Mouse (Mus musculus): ENCODE measurements around the gene Tns1.

The Tns1 gene

DNA sequence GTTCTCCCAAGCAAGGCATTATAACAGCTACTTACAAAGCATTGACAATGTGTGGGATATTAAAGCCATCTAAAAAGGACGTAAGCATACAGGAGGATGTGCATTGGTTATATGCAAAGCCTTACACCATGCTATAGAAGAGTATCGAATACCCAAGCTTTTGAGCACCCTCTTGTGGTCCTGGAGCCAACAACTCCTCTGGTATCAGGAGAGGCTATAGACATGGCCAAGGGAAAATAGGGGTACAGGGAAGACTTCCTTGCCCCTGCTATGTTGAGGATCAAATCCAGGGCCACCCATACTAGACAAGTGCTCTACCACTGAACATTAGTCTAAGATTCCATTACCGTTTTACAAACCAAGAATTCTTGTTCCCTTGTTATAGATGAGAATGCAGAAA lies 7.8 kb upstream of the Tns1 start:
- POLR2A ChIA-PET, result interaction anchor here in 2 of 4 experiments (0.6 kb wide), 2 partner anchors 73 to 177 kb away, joined by 4 read pairs; no protein-coding TSS in a partner anchor

GRCm38 (mm10) chr1:74130883-74131659 lies 6.8 kb upstream of the Tns1 start:
- ChIA-PET POLR2A (interaction anchor here in 2 of 4 experiments (1.0 to 1.1 kb wide), 2 partner anchors 18 to 20 kb away, joined by 3 to 4 read pairs; no protein-coding TSS in a partner anchor), CTCF (interaction anchor here in 3 of 4 experiments (0.5 to 2.1 kb wide), 7 partner anchors 11 to 1103 kb away, joined by 3 to 7 read pairs (median 4); no protein-coding TSS in a partner anchor)

More for the DNA sequence above, 7.8 kb upstream of the Tns1 start:
- CTCF ChIA-PET, result interaction anchor here in 2 of 4 experiments (0.7 to 2.1 kb wide), 4 partner anchors 10 to 230 kb away, joined by 3 to 7 read pairs (median 6); no protein-coding TSS in a partner anchor

- CTCF ChIA-PET, result interaction anchor here (0.6 to 2.2 kb wide), 20 partner anchors 10 to 289 kb away, joined by 3 to 19 read pairs (median 6); no protein-coding TSS in a partner anchor
- POLR2A ChIA-PET, result interaction anchor here in 2 of 4 experiments (0.6 to 2.5 kb wide), 6 partner anchors 14 to 234 kb away, joined by 3 to 11 read pairs (median 3); no protein-coding TSS in a partner anchor
Observed at GRCm38 (mm10) chr1:74124991-74125552, 823 bp upstream of the Tns1 start, which contains the start of gene Rufy4. Gene Rufy4, plus strand, starts transcription at chr1:74125541.

DNA sequence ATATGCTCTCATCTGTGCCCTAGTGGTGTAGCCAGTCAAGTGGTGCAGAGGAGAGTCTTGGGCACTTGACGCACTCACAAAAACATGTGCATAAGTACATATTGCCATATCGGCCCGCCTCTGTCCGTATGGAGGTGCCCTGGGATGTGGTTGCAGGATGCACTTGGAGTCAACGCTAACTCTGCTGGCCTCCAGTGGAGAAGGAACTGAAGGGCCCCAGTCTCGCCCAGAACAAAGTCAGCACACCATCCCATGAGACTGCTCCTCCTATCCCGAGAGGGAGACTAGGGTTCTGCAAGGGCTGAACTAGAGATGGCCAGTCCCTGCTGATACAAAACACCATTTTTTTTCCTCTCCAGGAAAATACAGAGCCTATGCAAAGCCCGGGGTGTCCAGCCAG lies 1.0 kb downstream of the Tns1 start:
- ChIA-PET CTCF (interaction anchor here in 2 of 4 experiments (0.7 to 1.9 kb wide), 2 partner anchors 12 to 16 kb away, joined by 3 to 5 read pairs; no protein-coding TSS in a partner anchor), POLR2A (interaction anchor here in 2 of 4 experiments (0.7 to 3.9 kb wide), 5 partner anchors 10 to 28 kb away, joined by 3 to 16 read pairs (median 5); no protein-coding TSS in a partner anchor)

DNA sequence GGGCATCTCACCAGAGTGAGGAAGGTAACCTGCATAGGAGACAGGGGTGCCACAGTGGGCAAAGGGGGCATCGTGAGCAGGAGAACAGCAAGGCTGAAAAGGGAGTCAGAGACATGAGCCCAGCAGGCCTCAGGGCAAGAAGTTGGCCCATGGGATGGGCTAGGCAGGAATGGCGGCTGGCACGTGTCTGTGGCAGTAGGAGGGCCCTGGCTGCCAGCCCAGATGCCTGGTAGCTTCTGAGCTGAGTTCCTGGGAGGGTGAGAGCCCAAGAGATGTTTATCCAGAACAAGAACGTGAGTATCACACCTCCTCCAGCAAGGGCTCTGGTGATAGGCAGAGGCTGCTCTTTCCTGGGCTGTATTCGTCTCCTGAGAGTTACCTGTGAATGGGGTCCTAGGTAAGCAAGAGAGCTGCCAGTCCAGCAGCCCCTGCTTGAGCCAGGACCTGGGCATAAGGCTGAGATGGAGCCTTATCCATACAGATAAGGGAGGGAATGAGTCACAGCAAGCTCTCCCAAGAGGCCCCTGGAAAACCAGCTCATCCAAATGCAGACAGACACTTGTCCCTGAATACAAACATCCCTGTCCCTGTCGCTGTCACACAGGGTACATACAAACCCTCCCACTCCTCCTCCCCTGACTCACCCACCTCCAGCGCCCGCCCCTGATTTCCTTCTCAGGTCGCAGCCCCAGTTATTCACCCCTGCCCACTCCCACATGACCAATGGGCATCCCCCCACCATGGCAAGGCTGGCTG lies 2.2 kb downstream of the Tns1 start:
- ChIA-PET CTCF (interaction anchor here in 2 of 4 experiments (0.5 to 1.9 kb wide), 4 partner anchors 9 to 121 kb away, joined by 3 to 5 read pairs (median 4); no protein-coding TSS in a partner anchor), POLR2A (interaction anchor here in 2 of 4 experiments (0.6 to 3.9 kb wide), 5 partner anchors 9 to 24 kb away, joined by 3 to 16 read pairs (median 7); no protein-coding TSS in a partner anchor)

DNA sequence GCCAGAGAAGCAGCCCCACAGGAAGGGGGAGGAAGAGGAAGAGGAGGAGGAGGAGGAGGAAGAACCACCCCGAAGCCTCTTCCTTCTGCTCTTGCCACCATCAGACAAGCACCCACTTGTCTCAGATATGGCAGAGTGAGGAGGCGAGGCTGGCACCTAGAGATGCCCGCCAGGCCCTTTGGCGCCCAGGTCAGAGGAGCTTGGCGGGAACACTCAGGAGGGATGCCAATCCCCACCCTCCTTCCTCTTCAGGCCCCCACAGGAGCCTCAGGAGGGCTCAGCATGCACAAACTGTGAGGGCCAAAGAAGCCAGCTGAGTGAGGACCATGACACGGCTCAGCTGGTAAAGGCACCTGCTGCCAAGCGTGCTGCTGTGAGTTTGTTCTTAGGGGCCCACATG lies 3.1 kb downstream of the Tns1 start:
- POLR2A ChIA-PET, result interaction anchor here in 2 of 4 experiments (1.3 to 3.9 kb wide), 2 partner anchors 9 to 11 kb away, joined by 10 to 16 read pairs; no protein-coding TSS in a partner anchor

DNA sequence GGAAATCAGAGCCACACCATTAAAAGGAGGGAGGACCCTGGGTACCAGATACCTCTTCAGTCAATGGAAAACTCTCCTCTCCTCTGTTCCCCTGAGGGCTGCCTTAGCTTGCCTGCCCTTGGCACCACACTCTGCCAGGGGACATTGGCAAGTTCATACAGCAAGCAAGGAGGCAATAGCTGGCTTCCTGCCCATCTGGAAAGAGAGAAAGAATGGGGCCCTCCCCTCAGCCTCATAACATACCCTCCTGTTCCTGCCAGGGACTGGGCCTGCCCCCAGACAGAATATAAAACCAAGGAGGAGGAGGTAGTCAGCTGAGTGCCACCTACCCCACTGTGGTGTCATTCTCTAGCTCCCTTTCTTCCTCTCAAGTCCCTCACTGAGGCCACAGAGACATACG lies 5.1 kb downstream of the Tns1 start:
- ChIA-PET CTCF (interaction anchor here in 1 of 4 experiments (1.1 kb wide), 1 partner anchor 20 kb away, joined by 4 read pairs; no protein-coding TSS in a partner anchor), POLR2A (interaction anchor here in 1 of 4 experiments (1.9 kb wide), 1 partner anchor 36 kb away, joined by 6 read pairs; no protein-coding TSS in a partner anchor)

More for the DNA sequence above, 3.1 kb downstream of the Tns1 start:
- CTCF ChIA-PET, result no interaction called here

DNA sequence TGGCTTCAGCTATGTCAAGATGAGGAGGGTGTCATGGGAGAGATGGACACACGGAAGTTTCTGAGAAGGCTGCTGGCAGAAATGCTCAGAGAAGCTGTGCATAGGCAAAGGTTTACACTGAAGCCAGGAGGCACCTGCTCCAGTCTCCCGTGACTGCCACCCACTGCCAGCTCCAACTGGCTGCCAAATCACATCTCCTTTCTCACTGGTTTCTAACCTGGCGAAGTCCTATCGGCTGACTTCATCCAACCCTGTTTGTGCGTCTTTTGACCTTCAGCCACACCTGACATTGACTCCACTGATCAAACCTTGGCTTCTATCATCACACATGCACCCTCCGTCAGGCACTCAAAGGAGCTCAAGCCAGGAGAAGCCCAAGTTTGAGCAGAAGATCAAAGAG lies 6.4 kb downstream of the Tns1 start:
- CTCF ChIA-PET, result interaction anchor here in 3 of 4 experiments (0.5 to 1.1 kb wide), 5 partner anchors 20 to 215 kb away, joined by 3 to 8 read pairs (median 4); no protein-coding TSS in a partner anchor
- POLR2A ChIA-PET, result interaction anchor here in 2 of 4 experiments (1.0 to 1.9 kb wide), 5 partner anchors 16 to 76 kb away, joined by 3 to 6 read pairs (median 4); no protein-coding TSS in a partner anchor

GRCm38 (mm10) chr1:74113071-74113470 lies 11.2 kb downstream of the Tns1 start:
- ChIA-PET POLR2A (interaction anchor here in 2 of 4 experiments (0.7 to 12.1 kb wide), 15 partner anchors 8 to 1366 kb away, joined by 3 to 185 read pairs (median 4); partner anchors contain the start of genes Chpf (in 1 of the 2), Tmem198 (in 1 of the 2) and Tns1 (in 1 of the 2)), CTCF (interaction anchor here in 3 of 4 experiments (0.6 to 1.5 kb wide), 6 partner anchors 9 to 146 kb away, joined by 3 to 7 read pairs (median 4); no protein-coding TSS in a partner anchor)

GRCm38 (mm10) chr1:74111696-74112030 lies 12.6 kb downstream of the Tns1 start:
- POLR2A ChIA-PET, result interaction anchor here in 3 of 4 experiments (0.7 to 12.1 kb wide), 38 partner anchors 9 to 1904 kb away, joined by 3 to 185 read pairs (median 4); partner anchors contain the start of genes Rufy4 (in 2 of the 3), Aamp (in 1 of the 3), Pnkd (in 1 of the 3) and Tns1 (in 1 of the 3)
- CTCF ChIA-PET, result interaction anchor here (0.7 to 1.9 kb wide), 19 partner anchors 11 to 1913 kb away, joined by 3 to 12 read pairs (median 3); partner anchors contain the start of gene Rufy4 (in 2 of the 4)

GRCm38 (mm10) chr1:74110932-74111695 lies 13.1 kb downstream of the Tns1 start:
- CTCF ChIA-PET, result interaction anchor here (0.5 to 1.9 kb wide), 26 partner anchors 11 to 1913 kb away, joined by 3 to 12 read pairs (median 4); partner anchors contain the start of genes Rufy4 (in 2 of the 4) and Catip (in 1 of the 4)
- POLR2A ChIA-PET, result interaction anchor here in 3 of 4 experiments (0.5 to 12.1 kb wide), 48 partner anchors 9 to 1903 kb away, joined by 3 to 185 read pairs (median 4); partner anchors contain the start of genes Rufy4 (in 2 of the 3), Aamp (in 1 of the 3), Pnkd (in 1 of the 3) and Tns1 (in 1 of the 3)

GRCm38 (mm10) chr1:74109670-74110069 lies 14.6 kb downstream of the Tns1 start:
- CTCF ChIA-PET, result interaction anchor here in 2 of 4 experiments (0.7 to 1.5 kb wide), 2 partner anchors 20 to 288 kb away, joined by 4 to 5 read pairs; no protein-coding TSS in a partner anchor
- POLR2A ChIA-PET, result interaction anchor here in 3 of 4 experiments (0.6 to 12.1 kb wide), 7 partner anchors 11 to 309 kb away, joined by 3 to 185 read pairs (median 4); partner anchors contain the start of genes Aamp (in 1 of the 3) and Pnkd (in 1 of the 3)

- POLR2A ChIA-PET, result interaction anchor here in 2 of 4 experiments (0.6 to 12.1 kb wide), 6 partner anchors 11 to 290 kb away, joined by 3 to 185 read pairs (median 4); partner anchors contain the start of genes Aamp (in 1 of the 2) and Pnkd (in 1 of the 2)
Observed at GRCm38 (mm10) chr1:74107931-74108618, 16.2 kb downstream of the Tns1 start.

DNA sequence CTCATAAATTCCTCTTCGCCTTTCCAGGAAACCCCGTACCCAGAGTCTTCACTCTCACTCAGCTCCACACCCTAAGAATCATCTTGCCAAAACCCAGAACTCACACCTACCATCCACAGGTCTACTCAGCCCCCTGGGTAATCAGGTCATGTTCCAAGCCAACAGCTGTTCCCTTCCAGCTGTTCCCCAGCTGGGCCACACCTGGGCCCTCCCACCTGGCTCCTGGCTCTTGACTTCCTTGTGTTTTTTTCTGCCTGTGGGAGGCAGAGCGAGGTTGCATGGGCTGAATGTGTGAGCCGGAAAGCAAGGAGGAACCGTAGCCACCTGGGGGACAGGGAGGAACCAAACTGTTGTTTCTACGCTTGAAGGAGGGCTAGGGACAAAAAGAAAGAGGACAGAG lies 18.0 kb downstream of the Tns1 start:
- CTCF ChIA-PET, result interaction anchor here in 1 of 4 experiments (1.1 kb wide), 1 partner anchor 9 kb away, joined by 3 read pairs; no protein-coding TSS in a partner anchor
- POLR2A ChIA-PET, result interaction anchor here in 3 of 4 experiments (1.1 to 12.1 kb wide), 5 partner anchors 9 to 14 kb away, joined by 3 to 185 read pairs (median 4); no protein-coding TSS in a partner anchor

More at GRCm38 (mm10) chr1:74107931-74108618, 16.2 kb downstream of the Tns1 start:
- CTCF ChIA-PET, result interaction anchor here in 2 of 4 experiments (0.6 to 1.1 kb wide), 3 partner anchors 206 to 593 kb away, joined by 3 to 7 read pairs (median 4); no protein-coding TSS in a partner anchor

DNA sequence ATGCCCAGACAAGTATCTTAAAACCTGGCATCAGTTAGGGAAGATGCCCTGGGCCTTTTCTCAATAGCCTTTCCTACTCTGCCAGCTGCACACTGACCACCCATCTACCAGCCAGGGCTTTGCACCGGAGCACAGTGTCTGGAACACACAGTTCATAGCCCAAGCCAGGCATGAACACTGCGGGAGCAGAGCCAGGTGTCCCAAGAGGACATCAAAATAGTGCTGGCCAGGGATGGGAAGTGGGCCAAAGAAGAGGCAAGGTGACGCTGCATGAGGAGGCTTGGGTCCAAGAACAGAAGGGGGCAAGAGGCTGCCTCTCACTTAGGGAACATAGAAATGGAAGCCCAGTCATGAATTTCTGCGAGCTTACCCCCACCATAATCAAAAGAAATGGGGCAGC lies 18.6 kb downstream of the Tns1 start:
- POLR2A ChIA-PET, result interaction anchor here in 3 of 4 experiments (1.1 to 12.1 kb wide), 4 partner anchors 10 to 14 kb away, joined by 3 to 185 read pairs (median 4); no protein-coding TSS in a partner anchor
- CTCF ChIA-PET, result no interaction called here
